Mouse (Mus musculus) c-Kit-positive CD71-positive TER-119-negative erythroid progenitor cells, embryonic 14.5 days (primary cell): ENCODE data around the gene Tmem239.
A peak's percentile ranks its signal among the peaks of the same experiment; 100 is the strongest.

Experiments used
- DNase-seq: peaks from one replicate; pipeline ENCODE4 v3.0.0-alpha.2; 2013; ENCODE audit warnings: low read depth

Gene Tmem239

GRCm38 (mm10) chr2:130411558-130412495 lies 5.5 kb downstream of the Tmem239 start:
- no peak for DNase-seq

GRCm38 (mm10) chr2:130412775-130413174 lies 6.5 kb downstream of the Tmem239 start:
- no peak for DNase-seq

- no peak for DNase-seq
These were observed 8.0 kb downstream of the Tmem239 start for GRCm38 (mm10) chr2:130414094-130414856.

GRCm38 (mm10) chr2:130421781-130422620 lies 15.7 kb downstream of the Tmem239 start:
- DNase-seq = no peak

DNA sequence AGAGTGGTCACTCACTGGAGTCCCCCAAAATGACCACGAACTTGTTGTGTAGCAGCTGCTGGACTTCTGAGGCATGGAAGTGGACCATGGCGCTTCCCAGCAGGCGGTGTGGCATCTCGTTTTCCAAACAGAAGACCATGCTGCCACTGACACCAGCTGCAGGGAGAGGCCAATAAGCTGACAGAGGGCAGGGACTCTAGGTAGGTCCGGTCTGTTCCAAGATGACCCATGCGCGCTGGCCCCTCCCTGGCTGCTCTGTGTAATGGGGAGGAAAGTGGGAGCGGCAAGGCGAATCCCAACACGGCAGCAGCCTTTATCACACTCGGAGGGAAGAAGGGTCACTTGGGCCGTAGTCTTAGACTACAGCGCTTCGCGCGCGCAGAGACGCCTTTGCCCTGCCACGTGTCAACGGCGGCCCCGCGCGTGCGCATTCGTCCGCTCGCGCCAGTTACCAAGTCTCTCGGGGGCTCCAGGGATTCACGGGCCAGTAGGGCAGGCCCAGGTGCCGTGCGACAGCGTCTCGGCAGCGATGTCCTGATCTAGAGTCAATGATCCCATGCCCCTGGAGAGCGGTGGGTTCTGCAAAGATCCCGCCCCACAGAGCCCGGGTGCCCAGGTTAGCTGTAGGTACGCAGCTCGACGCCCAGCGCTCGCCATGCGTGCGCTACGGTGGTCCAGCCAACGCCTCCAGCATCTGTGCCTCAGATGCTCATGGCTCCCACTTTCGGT lies 17.3 kb downstream of the Tmem239 start:
- no peak for DNase-seq

DNA sequence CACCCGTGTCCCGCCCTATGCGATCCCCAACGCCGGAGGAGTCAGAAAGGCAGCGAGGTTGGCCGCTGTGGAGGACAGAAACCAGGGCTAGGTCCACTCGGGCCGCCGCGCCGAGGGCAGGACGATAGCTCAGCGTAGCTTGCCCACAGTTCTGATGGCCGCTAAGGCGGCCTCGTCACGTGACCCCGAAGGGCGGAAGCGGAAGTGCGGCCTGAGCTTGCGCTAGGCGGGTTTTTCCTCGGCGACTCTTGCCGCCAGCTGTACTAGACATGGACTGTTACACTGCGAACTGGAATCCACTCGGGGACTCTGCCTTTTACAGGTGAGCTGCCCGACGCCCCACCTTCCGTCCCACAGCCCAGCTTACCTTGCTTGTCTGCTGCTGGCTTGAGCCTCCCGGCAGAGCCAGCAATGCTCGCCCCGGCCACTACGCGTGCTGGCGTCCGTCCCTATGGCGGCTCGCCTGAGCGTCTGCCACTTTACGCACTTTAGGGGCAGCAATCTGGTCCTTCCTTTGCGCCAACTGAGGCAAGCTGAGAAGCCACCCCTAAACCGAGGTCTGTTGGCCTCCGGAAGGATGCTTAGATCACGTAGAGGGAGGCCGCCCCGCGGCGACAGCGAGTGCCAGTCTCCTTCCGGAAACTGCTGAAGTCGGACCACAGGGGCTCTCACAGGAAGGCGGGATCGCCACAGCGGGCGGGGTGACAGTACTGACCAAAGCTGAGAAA lies 18.0 kb downstream of the Tmem239 start, which contains the start of the genes Vps16 and Pced1a:
Gene Vps16, plus strand, starts transcription at position 214 of the 728 bp plus-strand sequence.
Gene Pced1a, minus strand, starts transcription at position 576 of the 728 bp plus-strand sequence.
- peak; percentile 82 for DNase-seq

DNA sequence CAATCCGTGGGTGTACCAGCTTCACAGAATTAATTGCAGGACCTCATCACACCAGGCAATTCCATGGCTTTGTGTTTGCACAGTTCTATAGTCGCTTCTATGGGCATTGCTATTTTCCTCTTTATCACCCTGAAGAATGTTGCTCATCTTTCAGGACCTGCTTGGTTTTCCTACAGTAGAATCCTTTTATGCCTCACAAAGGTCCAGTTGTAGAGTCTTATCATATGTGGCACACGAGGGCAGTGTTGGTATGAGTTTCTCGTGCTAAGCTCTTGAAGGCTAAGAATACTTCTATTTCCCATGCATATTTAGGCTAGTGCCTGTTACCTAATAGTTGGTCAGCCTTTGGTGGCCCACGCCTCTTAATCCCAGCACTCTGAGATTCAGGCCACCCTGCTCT lies 18.8 kb downstream of the Tmem239 start:
- no peak for DNase-seq

DNA sequence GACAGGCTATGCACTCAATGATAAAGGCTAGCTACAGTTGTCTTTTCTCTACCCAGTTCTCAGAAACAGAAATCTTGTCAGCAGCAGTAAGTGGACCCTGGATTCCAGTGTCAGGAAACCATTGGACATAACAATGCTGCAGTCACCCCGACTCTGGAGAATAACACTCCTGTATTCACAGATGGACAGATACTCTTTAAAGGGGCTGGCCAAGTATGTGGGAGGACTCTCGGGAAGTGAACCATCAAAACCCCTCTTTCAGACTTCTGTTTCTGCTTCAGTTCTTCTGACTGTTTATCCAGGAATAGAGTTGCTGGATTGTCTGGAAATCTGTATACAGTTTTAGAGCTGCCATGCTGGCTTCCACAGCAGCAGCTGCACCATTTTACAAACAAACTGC lies 23.6 kb downstream of the Tmem239 start:
- DNase-seq = no peak

DNA sequence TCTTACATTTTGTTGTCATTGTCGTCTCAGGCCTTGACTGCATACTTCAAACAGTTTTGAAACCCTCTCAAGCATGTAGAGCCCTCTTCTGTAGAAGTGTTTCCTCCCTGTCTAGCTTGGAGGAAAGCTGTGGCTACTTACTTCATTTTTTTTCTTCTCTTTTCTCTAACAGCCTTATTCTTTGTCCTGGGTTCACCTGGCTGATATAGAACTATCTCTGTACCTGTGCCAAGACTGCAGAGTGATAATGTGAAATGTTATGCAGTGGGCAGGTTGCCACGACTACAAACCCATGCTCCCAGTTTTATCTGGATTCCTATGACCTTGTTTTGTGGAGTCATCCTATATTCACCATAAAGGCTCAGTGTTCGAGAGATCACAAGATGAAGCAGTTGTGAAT lies 24.2 kb downstream of the Tmem239 start:
- no peak for DNase-seq

DNA sequence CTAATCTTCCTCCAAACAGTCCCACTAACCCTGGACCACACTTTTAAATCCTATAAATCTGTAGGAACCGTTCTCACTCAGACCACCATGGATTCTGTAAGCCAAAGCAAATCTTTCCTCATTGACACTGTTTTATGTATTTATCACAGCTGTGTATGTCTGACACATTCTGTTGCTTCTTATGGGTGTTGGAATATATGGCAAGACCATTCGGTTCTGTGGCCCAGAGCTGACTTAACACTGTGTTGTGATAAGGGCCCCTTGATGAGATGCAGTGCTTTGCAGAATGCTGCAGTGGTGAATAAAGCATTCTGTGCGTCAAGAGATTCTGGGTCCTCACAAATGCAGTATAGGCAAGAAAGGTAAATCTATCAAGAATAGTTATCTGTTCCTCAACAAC lies 25.9 kb downstream of the Tmem239 start:
- DNase-seq = no peak

DNA sequence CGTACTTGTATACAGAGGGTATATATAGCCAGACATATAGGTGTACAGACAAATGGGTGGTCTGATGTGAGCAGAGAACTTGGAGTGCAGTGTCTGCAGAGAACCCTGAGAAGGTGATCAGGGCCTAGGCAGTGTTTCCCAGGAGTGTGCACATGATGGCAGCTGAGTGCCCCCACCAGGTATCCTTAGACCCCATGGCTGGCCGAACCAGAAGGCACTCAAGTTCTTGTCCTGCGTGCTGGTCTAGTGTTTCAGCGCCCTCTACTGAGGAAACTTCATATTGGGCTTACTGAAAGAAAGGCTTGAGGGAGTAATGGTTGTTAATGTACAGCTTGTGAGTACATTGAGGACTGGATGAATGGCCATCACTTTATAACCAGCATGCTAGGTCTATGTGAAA lies 26.9 kb downstream of the Tmem239 start:
- peak; percentile 61 for DNase-seq

DNA sequence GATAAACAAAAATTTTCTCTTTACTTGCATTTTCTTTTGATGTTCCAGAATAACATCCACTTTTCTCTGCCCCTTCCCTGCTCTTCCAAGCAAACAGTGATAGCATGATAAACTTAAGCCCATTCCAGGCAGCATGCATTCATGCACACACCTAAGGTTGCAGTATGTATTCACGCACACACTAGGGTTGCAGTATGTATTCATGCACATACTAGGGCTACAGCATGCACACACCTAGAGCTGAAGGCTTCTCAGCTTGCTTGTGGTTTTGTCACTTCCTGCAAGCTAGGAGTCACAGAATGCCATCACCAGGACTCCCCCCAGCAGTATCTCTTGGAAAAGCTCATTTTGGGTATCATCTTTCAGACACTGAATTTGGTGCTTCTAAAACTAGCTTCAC lies 30.5 kb downstream of the Tmem239 start:
- no peak for DNase-seq

DNA sequence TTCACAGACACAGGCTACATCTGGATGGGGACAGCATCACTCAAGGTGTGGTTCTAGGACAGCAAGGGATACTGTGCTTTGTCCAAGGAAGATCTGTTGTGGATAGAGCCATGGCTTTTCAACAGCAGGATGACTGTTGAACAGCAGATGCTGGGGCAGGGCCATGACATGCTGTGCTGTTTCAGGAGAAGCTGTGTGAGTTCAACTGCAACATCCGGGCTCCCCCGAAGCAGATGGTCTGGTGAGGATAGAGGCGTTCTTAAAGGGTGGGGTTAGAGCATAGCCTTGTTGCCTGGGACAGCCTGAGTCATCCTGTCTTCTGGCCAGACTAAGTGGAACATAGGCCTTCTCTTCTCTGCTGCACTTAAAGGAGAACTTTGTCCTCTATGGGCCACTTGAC lies 32.6 kb downstream of the Tmem239 start:
- DNase-seq = no peak

GRCm38 (mm10) chr2:130439840-130440480 lies 33.7 kb downstream of the Tmem239 start:
- DNase-seq = no peak

DNA sequence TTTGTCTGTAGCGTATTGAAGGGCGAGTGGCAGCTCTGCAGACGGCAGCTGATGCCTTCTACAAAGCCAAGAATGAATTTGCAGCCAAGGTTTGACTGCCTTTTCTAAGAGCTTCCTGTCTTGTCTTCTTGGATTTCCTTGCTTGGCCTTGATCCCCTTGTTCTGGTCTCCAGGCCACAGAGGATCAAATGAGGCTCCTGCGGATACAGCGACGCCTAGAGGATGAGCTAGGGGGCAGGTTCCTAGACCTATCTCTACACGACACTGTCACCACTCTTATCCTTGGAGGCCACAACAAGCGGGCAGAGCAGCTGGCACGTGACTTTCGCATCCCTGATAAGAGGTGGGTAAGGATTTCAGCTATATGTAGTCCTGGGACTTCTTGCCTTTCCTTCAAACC lies 35.9 kb downstream of the Tmem239 start:
- DNase-seq = peak; percentile 59

DNA sequence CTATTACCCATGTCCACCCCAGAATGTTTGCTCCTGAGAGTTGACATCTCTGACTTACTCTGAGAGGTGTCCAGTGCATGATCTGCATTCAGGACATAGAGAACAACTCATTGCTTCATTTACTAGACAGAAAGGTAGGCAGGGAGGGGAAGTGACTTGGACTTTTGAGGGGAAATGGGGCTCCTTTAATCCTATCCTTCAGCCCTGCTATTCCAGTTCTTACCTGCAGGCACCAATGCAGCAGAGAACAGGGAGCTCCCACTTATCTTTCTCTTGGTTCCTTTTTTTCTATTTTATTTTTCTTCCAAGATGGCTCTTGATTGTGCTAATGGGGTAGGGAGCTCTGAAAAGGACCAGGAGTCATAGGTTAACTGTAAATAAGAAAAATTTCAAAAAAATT lies 42.2 kb downstream of the Tmem239 start:
- DNase-seq = no peak

DNA sequence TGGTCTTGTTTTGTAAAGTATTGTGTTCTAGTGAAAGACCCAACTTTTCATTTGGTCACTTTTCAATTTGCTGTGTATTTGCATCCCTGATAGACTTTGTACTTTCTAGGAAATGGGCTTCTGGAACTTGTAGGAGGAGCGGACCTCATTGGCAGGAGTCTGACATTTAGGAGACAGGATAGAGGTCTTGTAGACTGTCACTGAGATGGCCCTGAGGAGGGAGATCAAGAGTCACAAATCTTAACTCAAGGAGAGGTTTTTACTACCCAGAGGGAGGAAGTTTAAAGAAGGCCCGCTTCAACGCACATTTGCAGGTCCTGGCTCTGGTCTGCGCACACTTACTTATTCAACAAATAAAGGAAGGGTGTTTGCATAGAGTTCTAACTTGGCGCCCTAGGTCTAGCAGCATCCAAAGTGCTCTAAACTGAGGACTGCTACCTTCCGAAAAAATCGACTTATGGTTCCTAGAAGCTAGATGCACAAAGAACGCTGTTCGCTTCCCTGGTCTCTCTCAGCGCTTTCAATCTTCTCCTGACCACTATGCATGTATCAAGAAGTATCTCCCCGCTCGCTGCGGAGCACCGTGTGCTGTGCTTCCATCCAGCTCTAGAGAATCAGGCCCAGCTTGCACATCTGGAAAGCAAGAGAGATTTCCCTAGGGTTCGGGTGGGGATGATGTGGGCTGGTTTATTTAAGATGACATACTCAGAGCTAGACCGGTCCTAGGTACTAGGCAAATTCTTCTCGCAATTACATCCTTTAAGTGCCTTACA lies 42.9 kb downstream of the Tmem239 start:
- DNase-seq = no peak

GRCm38 (mm10) chr2:130449794-130450433 lies 43.6 kb downstream of the Tmem239 start, which contains the start of gene Ptpra:
TSS of gene Ptpra (plus strand) at chr2:130450278.
- DNase-seq = peak; percentile 81

DNA sequence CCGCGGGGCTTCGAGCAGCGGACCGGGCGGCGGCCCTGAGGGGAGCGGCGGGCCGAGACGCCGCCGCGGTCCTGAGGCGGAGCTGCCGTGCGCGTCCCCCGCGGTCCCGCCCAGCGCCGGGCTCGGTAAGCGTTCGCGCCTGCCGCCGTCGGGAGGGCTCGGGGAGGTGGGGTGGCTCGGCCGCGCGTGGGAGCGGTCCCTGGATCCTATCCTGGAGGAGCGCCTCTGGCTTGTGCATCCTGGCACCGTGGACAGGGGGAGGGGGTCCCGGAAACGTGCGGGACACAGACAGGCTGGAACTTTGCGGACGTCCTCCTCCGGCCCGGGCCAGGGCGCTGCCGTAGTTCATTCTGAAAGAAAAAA lies 44.1 kb downstream of the Tmem239 start:
- DNase-seq = no peak
